Mouse (Mus musculus): ENCODE results near the gene Garnl3. TPM values are rescaled to one million over a fixed set of nuclear protein-coding genes. Genes with fewer than 3 reads are reported as not detected.
"Not testable (repeated sequence)": the region's sequence is repeated elsewhere in the genome, so short reads cannot be mapped to it uniquely, and the experiment has no call there.

Garnl3 gene
- total RNA-seq, 2 experiments from 2014 or later: 30.9 to 39.9 TPM

GRCm38 (mm10) chr2:33154751-33155372, 23.4 kb upstream of the Garnl3 start:
- peak; percentile 71 to 72 for DNase-seq

GRCm38 (mm10) chr2:33146994-33147393, 15.5 kb upstream of the Garnl3 start:
- no peak for DNase-seq

- DNase-seq: no peak
Measured at GRCm38 (mm10) chr2:33143292-33143691, 11.8 kb upstream of the Garnl3 start.

- DNase-seq: no peak
Measured at GRCm38 (mm10) chr2:33138491-33138890, 7.0 kb upstream of the Garnl3 start.

GRCm38 (mm10) chr2:33137731-33138130, 6.3 kb upstream of the Garnl3 start:
- no peak for DNase-seq

- no peak for DNase-seq
Measured at GRCm38 (mm10) chr2:33137244-33137643, 5.8 kb upstream of the Garnl3 start.

- no peak for DNase-seq
Measured at GRCm38 (mm10) chr2:33136366-33136765, 4.9 kb upstream of the Garnl3 start.

GRCm38 (mm10) chr2:33134766-33135490, 3.5 kb upstream of the Garnl3 start:
- no peak for DNase-seq

- no peak for DNase-seq
Measured at GRCm38 (mm10) chr2:33132306-33132705, 852 bp upstream of the Garnl3 start.

GRCm38 (mm10) chr2:33130526-33131483, 649 bp downstream of the Garnl3 start:
- DNase-seq: peak; percentile 93 to 94

- DNase-seq: no peak
Measured at GRCm38 (mm10) chr2:33130141-33130525, 1.3 kb downstream of the Garnl3 start.

- no peak for DNase-seq
Measured at GRCm38 (mm10) chr2:33129696-33130095, 1.8 kb downstream of the Garnl3 start.

- no peak for DNase-seq
Measured at GRCm38 (mm10) chr2:33129005-33129404, 2.4 kb downstream of the Garnl3 start.

- no peak for DNase-seq
Measured at GRCm38 (mm10) chr2:33127271-33127670, 4.2 kb downstream of the Garnl3 start.

- DNase-seq: no peak
Measured at GRCm38 (mm10) chr2:33122856-33123255, 8.6 kb downstream of the Garnl3 start.

GRCm38 (mm10) chr2:33100536-33100935, 30.9 kb downstream of the Garnl3 start:
- no peak for DNase-seq

- not testable (repeated sequence) for DNase-seq
Measured at GRCm38 (mm10) chr2:33097326-33097725, 34.1 kb downstream of the Garnl3 start.

GRCm38 (mm10) chr2:33095221-33095671, 36.2 kb downstream of the Garnl3 start:
- DNase-seq: no peak

GRCm38 (mm10) chr2:33090620-33091520, 40.6 kb downstream of the Garnl3 start:
- no peak for DNase-seq

- not testable (repeated sequence) for DNase-seq
Measured at GRCm38 (mm10) chr2:33090033-33090400, 41.4 kb downstream of the Garnl3 start.

GRCm38 (mm10) chr2:33089356-33090032, 42.0 kb downstream of the Garnl3 start:
- DNase-seq: no peak
